Mouse (Mus musculus): ENCODE measurements around the gene Avpr1b. TPM values are rescaled to one million over a fixed set of nuclear protein-coding genes. Genes with fewer than 3 reads are reported as not detected.

Avpr1b gene
- polyA plus RNA-seq, 1 experiment from 2014 or later, result not detected

GRCm38 (mm10) chr1:131586836-131587235 lies 12.2 kb upstream of the Avpr1b start:
- no peak for DNase-seq (ENCODE audit: low spot score)
- WGBS, result 47% methylated on average over 8 of the region's 8 CpGs
- Histone ChIP-seq H3K9me3 (no peaks in the 10 kb centered on the region), H3K4me1 (peaks cover 8% of the 10 kb centered on the region), H3K4me3 (no peak overlapping the region), H3K27me3 (ENCODE audit: insufficient read depth, poor library complexity, severe bottlenecking) (no peaks in the 10 kb centered on the region), H3K36me3 (no peaks in the 10 kb centered on the region), H3K27ac (0 out of 2 replicates have a peak overlapping the region, but pooled peaks have one; percentile 1)

GRCm38 (mm10) chr1:131600314-131600713 lies 1.3 kb downstream of the Avpr1b start:
- 27% methylated on average over 11 of the region's 11 CpGs for WGBS
- no peak overlapping the region for H3K27ac ChIP-seq
- DNase-seq (ENCODE audit: low spot score), result no peak
- H3K27me3 ChIP-seq (ENCODE audit: insufficient read depth, poor library complexity, severe bottlenecking), result peaks cover 26% of the 10 kb centered on the region
- no peaks in the 10 kb centered on the region for H3K36me3 ChIP-seq
- H3K4me1 ChIP-seq, result peaks cover 21% of the 10 kb centered on the region
- H3K9me3 ChIP-seq, result no peaks in the 10 kb centered on the region
- H3K4me3 ChIP-seq, result no peak overlapping the region

- Histone ChIP-seq H3K27ac (no peak overlapping the region), H3K27me3 (ENCODE audit: insufficient read depth, poor library complexity, severe bottlenecking) (peaks cover 4% of the 10 kb centered on the region; the same call in 1 of the 2 replicates), H3K4me1 (no peaks in the 10 kb centered on the region), H3K9me3 (no peaks in the 10 kb centered on the region), H3K4me3 (no peak overlapping the region), H3K36me3 (no peaks in the 10 kb centered on the region)
- DNase-seq (ENCODE audit: low spot score), result no peak
- WGBS, result 81% methylated on average over 2 of the region's 2 CpGs
Observed at GRCm38 (mm10) chr1:131606719-131607118, 7.7 kb downstream of the Avpr1b start.

DNA sequence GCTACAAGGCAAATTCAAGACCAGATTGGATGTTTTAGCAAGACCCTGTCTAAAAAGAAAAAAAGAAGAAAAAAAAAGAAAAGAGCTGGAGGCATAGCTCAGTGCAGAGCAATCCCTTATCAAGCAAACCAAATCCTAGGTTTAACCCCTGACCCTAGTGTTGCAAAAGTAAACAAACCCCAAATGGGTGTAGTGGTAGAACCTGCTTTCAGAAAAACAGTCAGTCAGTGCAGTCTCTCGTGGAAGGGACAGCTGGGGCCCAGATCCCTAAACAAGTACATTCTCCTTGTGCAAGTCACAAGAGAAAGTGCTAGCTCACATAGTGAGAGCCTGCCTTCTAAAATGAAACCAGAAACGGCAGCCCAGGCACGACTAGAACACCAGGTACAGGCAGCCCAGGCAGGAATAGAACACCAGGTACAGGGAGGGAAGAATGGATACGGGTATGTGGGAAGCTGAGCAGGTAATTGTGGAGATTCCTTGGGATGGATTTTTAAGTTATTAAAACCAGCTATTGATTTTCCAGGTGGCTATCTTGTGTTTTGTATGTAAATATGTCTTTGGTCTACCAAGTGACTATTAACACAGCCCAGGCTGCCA lies 13.6 kb downstream of the Avpr1b start:
- Histone ChIP-seq H3K4me3 (no peak overlapping the region), H3K27me3 (ENCODE audit: insufficient read depth, poor library complexity, severe bottlenecking) (peaks cover 4% of the 10 kb centered on the region; the same call in 1 of the 2 replicates), H3K9me3 (no peaks in the 10 kb centered on the region), H3K36me3 (no peaks in the 10 kb centered on the region), H3K27ac (no peak overlapping the region), H3K4me1 (peaks cover 15% of the 10 kb centered on the region; the same call in 1 of the 2 replicates)
- DNase-seq (ENCODE audit: low spot score), result peak; percentile 31
- WGBS, result 31% methylated on average over 4 of the region's 4 CpGs

DNA sequence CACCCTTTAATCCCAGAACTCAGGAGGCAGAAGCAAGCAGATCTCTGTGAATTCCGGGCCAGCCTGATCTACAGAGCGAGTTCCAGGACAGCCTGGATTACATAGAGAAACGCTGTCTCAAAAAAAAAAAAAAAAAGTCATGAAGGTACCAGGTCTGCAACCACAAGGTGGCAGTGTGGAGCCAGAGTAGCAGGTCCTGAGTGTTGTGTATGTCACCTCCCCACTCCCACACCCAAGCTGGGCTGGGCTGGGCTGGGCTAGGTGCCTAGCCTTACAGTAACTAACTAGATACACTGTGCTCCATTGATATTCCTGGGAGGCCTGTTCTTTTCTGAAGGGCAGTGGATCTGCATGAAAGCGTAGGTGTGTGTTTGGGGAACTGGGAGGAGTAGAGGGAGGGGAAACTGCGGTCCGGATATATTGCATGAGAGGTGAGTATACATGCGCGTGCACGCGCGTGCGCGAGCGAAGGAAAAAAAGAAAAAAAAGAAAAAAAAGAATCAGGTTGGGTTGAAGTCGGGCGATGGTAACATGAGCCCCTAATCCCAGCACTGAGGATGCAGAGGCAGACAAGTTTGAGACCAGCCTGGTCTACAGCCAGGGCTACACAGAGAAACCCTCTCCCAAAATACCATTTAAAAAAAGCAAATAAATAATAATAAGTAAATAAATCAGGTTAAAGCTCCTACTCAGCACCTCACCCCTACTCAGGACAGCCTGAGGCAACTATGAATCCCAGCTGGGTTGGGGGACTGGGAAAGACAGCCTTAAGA lies 14.5 kb downstream of the Avpr1b start:
- Histone ChIP-seq H3K27me3 (ENCODE audit: insufficient read depth, poor library complexity, severe bottlenecking) (peaks cover 4% of the 10 kb centered on the region; the same call in 1 of the 2 replicates), H3K4me3 (no peak overlapping the region), H3K36me3 (no peaks in the 10 kb centered on the region), H3K27ac (no peak overlapping the region), H3K9me3 (no peaks in the 10 kb centered on the region), H3K4me1 (peaks cover 15% of the 10 kb centered on the region; the same call in 1 of the 2 replicates)
- peak; percentile 89 for DNase-seq (ENCODE audit: low spot score)
- 77% methylated on average over 16 of the region's 16 CpGs for WGBS

DNA sequence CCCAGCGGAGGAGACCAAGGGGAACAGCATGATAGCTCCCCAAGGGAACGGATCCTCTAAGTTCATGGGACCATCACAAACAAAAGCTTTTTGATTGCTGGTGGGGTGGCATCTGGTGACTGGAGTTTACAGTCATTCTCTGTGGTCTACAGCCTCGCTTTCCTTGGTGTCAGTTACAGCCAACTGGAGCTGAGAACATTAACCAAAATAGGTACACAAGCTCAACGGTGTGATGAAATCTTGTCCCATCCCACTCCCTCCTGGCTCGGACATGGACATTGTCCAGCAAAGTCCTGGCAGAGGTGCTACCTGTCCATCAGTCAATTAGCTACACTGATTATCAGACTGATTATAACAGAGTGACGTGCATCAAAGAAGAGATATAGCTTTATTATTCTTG lies 15.6 kb downstream of the Avpr1b start:
- no peak overlapping the region for H3K4me3 ChIP-seq
- WGBS, result 70% methylated on average over 6 of the region's 6 CpGs

GRCm38 (mm10) chr1:131616131-131616530 lies 17.1 kb downstream of the Avpr1b start:
- Histone ChIP-seq H3K27me3 (ENCODE audit: insufficient read depth, poor library complexity, severe bottlenecking) (no peaks in the 10 kb centered on the region), H3K9me3 (no peaks in the 10 kb centered on the region), H3K36me3 (no peaks in the 10 kb centered on the region), H3K4me1 (peaks cover 27% of the 10 kb centered on the region; the same call in 1 of the 2 replicates), H3K27ac (no peak overlapping the region), H3K4me3 (no peak overlapping the region)
- DNase-seq (ENCODE audit: low spot score), result peak; percentile 55
- WGBS, result 69% methylated on average over 1 of the region's 1 CpGs

More for the DNA sequence above, 15.6 kb downstream of the Avpr1b start:
- peak; percentile 64 for DNase-seq (ENCODE audit: low spot score)
- Histone ChIP-seq H3K4me1 (peaks cover 20% of the 10 kb centered on the region; the same call in 1 of the 2 replicates), H3K36me3 (no peaks in the 10 kb centered on the region), H3K27ac (no peak overlapping the region), H3K9me3 (no peaks in the 10 kb centered on the region), H3K27me3 (ENCODE audit: insufficient read depth, poor library complexity, severe bottlenecking) (no peaks in the 10 kb centered on the region; the same call in 1 of the 2 replicates)

- Histone ChIP-seq H3K4me3 (no peak overlapping the region), H3K4me1 (peaks cover 31% of the 10 kb centered on the region; the same call in 1 of the 2 replicates), H3K27ac (no peak overlapping the region), H3K36me3 (no peaks in the 10 kb centered on the region), H3K27me3 (ENCODE audit: insufficient read depth, poor library complexity, severe bottlenecking) (no peaks in the 10 kb centered on the region), H3K9me3 (no peaks in the 10 kb centered on the region)
- 45% methylated on average over 5 of the region's 5 CpGs for WGBS
- peak; percentile 51 for DNase-seq (ENCODE audit: low spot score)
Observed at GRCm38 (mm10) chr1:131616546-131617220, 17.6 kb downstream of the Avpr1b start.

- 70% methylated on average over 1 of the region's 1 CpGs for WGBS
- Histone ChIP-seq H3K4me1 (peaks cover 34% of the 10 kb centered on the region), H3K9me3 (no peaks in the 10 kb centered on the region), H3K4me3 (no peak overlapping the region), H3K27ac (no peak overlapping the region), H3K36me3 (no peaks in the 10 kb centered on the region), H3K27me3 (ENCODE audit: insufficient read depth, poor library complexity, severe bottlenecking) (no peaks in the 10 kb centered on the region)
- no peak for DNase-seq (ENCODE audit: low spot score)
Observed at GRCm38 (mm10) chr1:131618576-131618975, 19.5 kb downstream of the Avpr1b start.

DNA sequence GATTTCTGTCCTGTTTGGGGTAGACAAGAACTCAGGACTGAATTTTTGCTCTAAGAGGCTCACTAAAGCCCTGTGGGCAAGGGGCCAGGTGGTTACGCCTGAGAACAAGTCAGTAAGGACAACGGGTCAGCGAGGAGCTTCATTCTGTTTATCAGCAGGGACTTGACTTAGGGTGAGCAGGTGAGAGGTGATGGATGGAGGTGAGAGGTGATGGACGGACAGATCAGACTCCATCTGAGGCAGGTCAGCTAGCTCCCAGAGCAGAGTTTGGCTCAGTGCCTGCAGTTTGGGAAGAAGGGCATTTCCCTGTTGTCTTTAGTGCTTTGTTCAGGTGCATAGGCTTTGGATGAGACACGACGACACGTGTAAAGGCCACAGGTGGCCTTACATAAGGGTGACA lies 20.3 kb downstream of the Avpr1b start:
- Histone ChIP-seq H3K27me3 (ENCODE audit: insufficient read depth, poor library complexity, severe bottlenecking) (no peaks in the 10 kb centered on the region), H3K36me3 (no peaks in the 10 kb centered on the region), H3K27ac (no peak overlapping the region), H3K9me3 (no peaks in the 10 kb centered on the region), H3K4me3 (no peak overlapping the region), H3K4me1 (peaks cover 36% of the 10 kb centered on the region)
- no peak for DNase-seq (ENCODE audit: low spot score)
- WGBS, result 75% methylated on average over 7 of the region's 7 CpGs

GRCm38 (mm10) chr1:131623644-131624043 lies 24.6 kb downstream of the Avpr1b start:
- 77% methylated on average over 3 of the region's 3 CpGs for WGBS
- H3K36me3 ChIP-seq, result no peaks in the 10 kb centered on the region
- H3K27me3 ChIP-seq (ENCODE audit: insufficient read depth, poor library complexity, severe bottlenecking), result no peaks in the 10 kb centered on the region
- H3K4me1 ChIP-seq, result peaks cover 30% of the 10 kb centered on the region
- H3K9me3 ChIP-seq, result no peaks in the 10 kb centered on the region
- peak; percentile 38 for DNase-seq (ENCODE audit: low spot score)
- peak overlapping the region; percentile 56; the same call in 1 of the 2 replicates for H3K27ac ChIP-seq
- H3K4me3 ChIP-seq, result no peak overlapping the region

DNA sequence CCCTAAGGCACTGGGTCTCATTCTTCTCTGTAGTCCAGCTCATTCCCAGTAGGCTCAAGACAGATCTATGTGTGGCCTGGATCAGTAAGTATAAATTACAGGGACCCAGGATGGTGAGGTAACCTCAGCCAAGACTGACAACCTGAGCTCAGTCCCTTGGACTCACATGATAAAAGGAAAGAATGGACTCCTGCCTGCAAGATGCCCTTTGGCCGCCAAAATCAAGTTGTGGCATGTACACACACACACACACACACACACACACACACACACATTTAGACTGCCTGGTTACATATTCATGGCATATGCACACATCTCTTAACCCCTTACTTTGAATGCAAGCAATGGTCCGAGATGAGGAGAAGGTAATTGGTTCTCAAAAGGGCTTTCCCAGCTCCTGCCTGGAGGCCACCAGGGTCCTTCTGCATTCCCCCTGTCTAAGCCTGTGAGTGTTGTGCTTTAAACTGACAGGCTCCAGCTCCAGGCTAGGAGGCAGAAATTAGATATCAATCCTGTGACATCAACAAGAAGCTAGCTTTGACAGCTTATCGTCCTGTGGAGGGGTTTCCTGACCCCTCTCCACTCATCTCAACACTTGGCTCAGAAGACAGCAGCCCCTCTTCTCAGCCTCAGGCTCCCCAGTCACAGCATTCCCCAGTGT lies 25.3 kb downstream of the Avpr1b start:
- no peaks in the 10 kb centered on the region for H3K27me3 ChIP-seq (ENCODE audit: insufficient read depth, poor library complexity, severe bottlenecking)
- DNase-seq (ENCODE audit: low spot score), result peak; percentile 82
- 32% methylated on average over 3 of the region's 3 CpGs for WGBS
- H3K27ac ChIP-seq, result peak overlapping the region; percentile 56; the same call in 1 of the 2 replicates
- H3K9me3 ChIP-seq, result no peaks in the 10 kb centered on the region
- no peaks in the 10 kb centered on the region for H3K36me3 ChIP-seq
- no peak overlapping the region for H3K4me3 ChIP-seq
- H3K4me1 ChIP-seq, result peaks cover 26% of the 10 kb centered on the region
